Mouse (Mus musculus) left cerebral cortex, postnatal 25 days (tissue): ENCODE results near the gene Aig1. TPM values are rescaled to one million over a fixed set of nuclear protein-coding genes. Genes with fewer than 3 reads are reported as not detected.
"Not testable (repeated sequence)": the region's sequence is repeated elsewhere in the genome, so short reads cannot be mapped to it uniquely, and the experiment has no call there.

Experiments used
- DNase-seq, 2 experiments: peaks; one replicate each; pipeline ENCODE4 v3.0.0; 2022; ENCODE audit warnings: low spot score in 2 of 2, mixed read lengths in 1 of 2
- intact Hi-C: fragments of 180-260 bp; cut with DNase I; formaldehyde crosslinking; loops from one replicate; pipeline ENCODE4 v1.15.1; 2025
- total RNA-seq, 2 experiments: library from RNA; stranded (reverse); gene quantifications; 2 replicates each; pipeline ENCODE4 v1.2.3; 2021

Gene Aig1
- total RNA-seq = 10 to 100 TPM; 55.5 to 62.7 TPM

DNA sequence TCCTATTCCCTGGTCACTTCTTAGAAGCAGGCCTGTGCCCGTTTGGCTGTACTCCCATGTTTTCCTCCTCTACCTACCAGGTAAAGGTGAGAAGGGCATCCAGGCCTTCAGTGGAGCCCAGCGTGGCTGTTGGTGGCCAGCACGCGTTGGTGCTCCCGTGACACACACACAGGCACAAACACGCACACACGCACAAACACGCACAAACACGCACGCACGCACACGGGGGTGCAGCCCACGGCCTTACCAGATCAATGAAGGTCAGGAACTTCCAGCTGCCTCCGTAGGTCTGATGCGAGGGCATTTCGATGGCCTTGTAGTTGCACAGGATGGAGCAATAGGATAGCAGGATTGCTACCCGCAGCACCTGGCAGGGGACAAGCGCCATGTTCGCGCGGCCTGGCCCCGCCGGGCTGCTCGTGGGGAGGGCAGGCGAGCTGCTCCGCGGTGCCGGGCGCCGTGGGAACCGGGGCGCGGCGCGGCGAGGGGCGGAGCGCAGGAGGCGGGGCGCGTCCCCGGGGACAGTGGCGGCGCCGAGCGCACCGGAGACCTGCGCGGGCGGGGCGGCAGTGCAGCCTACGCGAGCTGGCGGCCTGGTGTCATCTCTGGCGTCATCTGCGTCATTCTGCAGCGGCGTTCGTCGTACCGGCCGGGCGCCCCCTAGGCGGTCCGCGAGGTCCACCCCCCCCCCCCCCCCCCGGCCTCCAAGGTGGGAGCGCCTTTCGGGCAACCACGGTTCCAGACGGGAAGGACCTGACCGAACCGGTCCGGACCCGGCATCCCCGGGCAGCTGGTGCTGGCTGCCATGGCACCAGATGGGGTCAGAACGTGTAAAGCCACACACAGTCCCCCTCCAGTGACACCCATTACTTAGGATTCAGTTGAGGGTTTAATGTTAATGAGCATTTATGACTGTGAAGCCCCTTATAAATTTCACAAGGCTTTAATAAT lies at the start of gene Aig1:
Gene Aig1, minus strand, starts transcription at position 610 of the 951 bp plus-strand sequence.
- peak; percentile 80 to 86 for DNase-seq
- intact Hi-C loops = loop anchor here (2.0 to 5.0 kb wide), 4 partner anchors 96 to 524 kb away; no protein-coding TSS in a partner anchor

DNA sequence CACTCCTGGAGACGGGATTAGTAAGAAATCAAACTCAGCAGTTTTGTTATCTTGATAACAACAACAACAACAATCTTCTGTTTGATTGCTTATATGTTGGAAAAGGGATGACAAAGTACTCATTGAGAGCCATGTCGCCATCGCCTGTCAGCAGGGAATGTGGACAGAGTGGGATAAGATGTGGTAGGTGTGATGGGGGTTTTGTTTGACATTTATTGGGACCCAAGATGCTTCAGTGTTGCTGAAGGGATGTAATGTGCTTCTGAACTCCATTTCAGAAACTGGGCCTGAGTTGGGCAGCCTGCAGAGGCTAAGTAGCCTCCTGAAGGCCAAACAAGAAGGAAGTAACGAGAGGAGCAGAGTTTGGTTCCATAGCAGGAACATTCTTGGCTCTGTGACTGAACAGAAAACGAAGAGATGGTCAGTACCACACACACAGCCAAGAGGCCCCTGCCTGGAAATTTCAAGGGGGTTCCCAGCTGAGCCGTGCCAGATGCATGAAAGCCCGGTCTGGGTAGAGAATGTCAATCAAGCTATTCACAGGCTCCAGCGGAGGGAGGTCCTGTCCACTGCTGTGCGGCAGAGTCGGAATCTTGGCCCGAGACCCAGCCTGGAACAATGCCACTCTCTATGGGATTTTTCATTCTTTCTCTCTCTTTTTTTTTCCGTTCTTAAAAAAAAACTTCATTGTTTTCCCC lies 48.0 kb upstream of the Aig1 start:
- intact Hi-C loops = no loop called here
- DNase-seq = peak; percentile 10 to 30

DNA sequence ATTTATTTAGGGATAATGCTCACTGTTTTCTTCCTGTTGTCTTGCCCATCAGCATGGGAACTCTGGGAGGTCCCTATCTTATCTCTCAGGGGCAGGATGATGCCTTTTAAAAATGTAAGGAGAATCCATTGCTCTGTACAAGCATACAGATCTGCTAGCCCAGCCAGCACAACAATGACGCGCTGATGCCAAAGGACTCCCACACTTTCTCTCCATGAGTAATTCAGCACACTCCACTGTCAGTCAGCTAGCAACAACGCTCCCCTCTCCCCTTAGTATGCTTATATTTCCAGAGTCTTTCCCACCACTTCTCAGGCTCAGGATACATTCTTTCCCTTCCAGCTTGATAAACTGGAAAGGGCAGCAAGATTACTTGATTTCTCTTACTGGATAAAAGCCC lies 46.4 kb upstream of the Aig1 start:
- peak; percentile 9 to 55 for DNase-seq
- intact Hi-C loops = no loop called here

DNA sequence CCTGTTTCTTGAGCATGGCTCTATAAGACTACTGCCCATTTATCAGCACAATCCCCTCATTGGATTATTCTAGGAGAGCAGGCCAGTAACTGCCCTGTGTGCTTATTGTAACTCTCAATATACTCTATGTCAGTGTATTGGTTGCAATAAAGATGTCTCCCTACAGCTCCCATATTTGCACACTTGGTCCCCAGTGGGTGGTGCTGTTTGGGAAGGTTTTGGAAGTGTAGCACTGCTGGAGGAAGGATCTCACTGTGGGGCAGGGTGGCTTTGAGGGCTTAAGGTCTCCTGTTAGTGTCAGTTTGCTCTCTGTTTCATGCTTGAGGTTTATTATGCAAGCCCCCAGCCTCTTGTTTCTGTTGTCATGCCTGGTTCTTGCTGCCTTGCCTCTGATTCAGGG lies 44.9 kb upstream of the Aig1 start:
- DNase-seq = no peak
- intact Hi-C loops = no loop called here

DNA sequence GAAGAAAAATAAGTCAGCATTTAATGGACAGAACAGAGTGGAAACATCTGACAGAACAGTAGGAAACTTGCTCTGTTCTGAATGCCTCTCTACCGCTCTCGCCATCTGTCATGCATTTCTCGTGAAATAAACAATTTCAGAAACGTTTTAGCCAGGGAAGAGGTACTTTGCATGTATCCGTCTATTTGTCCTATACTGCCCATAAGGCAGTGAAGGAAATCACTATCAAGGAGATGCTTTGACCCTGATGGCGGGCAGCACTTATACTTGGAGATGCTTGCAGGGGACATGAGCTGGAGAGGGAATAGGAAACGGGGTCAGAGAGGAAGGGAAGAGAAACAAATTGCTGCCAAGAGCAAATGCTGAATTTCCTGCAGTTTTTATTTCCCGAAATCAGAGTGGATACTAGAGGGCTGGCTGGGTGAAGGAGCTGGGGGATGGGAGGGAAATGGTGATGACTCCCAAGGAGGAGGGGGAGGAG lies 37.5 kb upstream of the Aig1 start:
- intact Hi-C loops = no loop called here
- DNase-seq = peak; percentile 20 to 37

DNA sequence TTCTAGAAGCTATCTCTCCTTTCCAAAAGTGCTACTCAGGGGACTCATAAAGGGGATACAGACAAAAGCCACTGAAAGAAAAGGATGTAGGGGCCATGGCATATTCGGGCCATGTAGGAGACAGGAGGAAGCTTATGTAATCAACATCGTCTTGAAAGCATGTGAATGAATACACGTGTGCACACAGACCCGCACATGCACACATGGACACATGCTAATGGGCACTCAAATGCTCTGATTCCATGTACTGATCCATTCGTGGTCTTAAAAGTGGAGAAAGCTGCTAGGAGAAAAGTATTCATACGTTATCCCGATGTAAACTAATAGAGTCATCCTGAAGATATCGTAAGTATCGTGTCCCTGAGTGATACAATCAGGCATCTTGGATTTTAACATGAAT lies 36.8 kb upstream of the Aig1 start:
- intact Hi-C loops = no loop called here
- DNase-seq = no peak

DNA sequence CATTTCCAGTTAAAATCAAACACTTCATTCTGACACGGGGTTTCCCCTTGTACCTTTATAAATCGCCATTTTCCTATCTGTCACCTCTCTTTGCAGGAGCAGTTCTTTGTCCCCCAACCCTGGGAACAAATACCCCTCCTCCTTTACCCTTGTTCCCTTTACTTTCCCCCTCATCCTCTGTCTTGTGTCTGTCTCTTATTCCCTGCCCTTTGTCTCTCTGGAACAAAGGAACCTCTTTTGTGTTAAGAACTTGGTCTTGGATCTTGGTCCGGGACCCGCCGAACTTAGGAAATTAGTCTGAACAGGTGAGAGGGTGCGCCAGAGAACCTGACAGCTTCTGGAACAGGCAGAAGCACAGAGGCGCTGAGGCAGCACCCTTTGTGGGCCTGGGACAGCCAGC lies 24.0 kb upstream of the Aig1 start:
- intact Hi-C loops, DNase-seq: not testable (repeated sequence)

DNA sequence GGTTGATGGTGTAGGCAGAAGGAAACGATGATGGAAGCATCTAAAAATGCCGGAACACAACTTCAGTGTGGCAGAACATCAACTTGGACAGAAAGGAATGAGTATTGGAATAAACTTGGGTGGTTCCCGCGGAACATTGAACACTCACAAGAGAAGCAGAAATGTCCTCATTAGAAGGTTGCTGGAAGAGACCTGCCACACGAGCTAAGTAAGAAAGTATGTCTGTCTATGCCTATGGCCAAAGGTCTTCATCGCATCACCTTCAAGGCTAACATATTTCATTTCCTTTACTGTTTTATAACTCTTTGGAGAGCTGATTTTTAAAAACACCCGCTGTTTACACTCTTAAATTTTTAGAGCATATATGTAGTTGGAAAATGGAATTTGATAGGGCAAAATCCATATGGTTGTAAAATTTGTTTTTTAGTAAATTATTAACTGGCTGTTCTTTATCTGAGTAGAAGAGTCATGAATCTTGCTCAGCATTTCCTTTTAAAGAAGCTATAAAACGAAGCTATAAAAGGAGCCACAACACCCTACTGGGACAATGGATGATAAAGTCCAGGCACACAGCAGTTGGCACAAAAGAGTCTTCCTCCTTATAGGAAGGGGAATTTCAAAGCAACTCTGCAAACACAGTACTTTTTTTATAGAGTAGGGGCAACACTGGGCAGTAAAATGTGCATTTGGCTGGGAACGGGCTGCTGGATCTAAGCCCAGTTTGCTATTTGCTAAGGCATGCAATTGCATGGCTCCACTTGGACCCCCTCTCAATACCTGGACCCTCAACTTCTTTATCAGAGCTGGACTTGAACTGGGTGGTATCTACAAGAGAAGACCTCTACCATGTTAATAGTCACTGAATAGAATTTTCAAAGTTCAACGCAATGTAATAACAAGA lies 14.4 kb upstream of the Aig1 start:
- intact Hi-C loops = no loop called here

DNA sequence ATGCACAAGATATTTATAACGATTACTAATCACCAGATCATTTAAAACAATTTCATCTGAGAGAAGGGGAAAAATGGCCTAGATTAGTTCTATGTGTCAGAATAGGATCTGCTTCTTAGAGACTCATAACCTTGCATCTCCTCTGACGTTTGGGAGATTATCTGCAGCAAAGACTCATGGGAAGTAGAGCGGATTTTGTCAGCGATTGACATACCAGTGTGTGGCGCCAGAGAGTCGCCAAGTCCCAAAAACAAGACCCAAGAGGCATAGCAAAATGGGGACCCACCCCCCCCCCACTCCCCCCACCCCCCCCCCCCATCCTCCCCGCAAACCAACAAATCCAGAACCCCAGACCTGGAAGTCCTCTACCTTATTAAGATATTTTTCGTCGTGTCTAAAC lies 13.7 kb upstream of the Aig1 start:
- intact Hi-C loops = no loop called here
- no peak for DNase-seq

More for the DNA sequence above, 14.4 kb upstream of the Aig1 start:
- DNase-seq = no peak

DNA sequence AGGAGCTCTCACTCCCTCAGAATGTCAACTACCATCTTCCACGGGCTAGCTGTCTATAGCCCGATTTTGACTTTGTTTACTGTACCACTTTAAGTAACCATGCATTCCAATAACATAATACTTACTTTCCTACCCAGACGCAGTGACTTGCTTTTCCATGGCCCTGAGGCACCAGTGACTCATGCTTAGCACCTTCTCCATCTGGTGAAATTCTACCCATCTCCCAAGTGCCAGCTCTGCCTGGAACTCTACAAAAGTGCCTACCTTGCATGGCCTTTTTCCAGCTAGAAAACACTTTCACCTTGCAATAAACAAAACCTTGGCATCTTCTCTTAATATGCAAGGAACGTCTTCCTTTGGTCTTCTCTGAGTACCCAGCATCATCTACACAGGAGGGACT lies 9.9 kb upstream of the Aig1 start:
- intact Hi-C loops = no loop called here
- no peak for DNase-seq

DNA sequence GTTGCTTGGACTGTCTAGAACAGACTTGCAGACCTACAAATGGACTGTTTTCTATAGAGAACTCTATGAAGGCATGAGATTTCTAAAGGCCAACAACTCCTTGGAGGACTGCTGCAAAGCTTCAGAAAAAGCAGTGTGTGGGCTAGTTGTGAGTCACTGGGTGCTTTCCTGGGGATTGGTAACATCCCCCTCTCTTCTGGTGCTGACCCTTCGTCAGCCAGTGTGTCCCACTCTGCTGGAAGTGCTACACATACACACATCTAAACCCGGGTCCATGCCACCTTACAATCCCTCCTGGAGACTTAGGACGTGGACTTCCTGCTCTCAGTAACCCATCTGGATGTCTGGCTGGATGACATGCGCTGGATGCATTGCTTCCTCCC lies 6.2 kb upstream of the Aig1 start:
- intact Hi-C loops = no loop called here
- DNase-seq = peak in 1 of 2 experiments; percentile 82

DNA sequence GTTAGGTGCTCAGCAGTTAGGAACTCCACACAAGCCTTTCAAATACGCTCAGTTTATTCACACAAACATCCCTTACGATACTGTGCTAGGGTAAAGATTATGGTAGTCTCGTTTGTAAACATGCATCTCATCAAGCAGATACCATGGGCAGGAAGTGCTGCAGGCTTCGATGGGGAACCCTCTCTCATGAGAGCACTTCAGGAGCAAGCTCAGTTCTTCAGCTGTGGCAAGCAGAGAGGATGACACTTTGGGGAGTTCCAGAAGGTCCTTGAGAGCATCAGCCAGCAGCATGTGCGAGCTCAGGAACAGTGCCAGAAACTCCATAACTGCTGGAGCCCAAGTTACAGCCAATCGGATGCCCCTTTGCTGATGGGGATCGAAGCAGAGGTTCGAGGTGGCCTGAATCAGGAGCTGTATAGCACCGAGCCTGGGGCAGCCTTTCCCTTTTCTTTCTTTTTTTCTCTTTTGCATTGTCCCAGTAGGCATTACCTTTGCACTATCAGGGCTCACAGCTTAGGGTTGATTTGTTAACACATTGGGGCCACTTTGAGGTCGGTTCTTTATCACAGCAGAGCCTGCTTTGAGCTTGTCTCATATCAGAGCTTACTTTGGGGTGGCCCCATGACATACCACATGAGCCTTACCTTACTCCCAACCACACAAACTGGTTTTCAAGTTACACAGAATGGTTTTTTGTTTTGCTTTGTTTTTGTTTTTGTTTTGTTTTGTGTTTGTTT lies 5.7 kb upstream of the Aig1 start:
- intact Hi-C loops = no loop called here
- DNase-seq = no peak

DNA sequence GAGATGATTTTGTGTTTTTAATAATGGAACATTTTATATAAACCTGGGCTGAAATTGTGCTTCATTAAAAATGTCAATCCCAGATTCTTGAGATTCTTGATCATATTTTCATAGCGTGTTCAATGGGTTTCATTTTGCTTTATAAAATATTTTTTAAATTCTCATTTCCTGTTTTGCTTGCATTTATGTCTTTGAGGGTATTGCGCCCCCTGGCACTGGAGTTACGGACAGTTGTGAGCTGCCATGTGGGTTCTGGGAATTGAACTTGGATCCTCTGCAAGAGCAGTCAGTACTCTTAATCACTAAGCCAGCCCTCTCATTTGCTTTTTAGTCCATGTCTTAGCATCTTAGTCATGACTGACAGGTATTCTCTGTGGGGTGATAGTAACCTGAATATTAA lies 1.8 kb upstream of the Aig1 start:
- no peak for DNase-seq
- intact Hi-C loops = no loop called here

DNA sequence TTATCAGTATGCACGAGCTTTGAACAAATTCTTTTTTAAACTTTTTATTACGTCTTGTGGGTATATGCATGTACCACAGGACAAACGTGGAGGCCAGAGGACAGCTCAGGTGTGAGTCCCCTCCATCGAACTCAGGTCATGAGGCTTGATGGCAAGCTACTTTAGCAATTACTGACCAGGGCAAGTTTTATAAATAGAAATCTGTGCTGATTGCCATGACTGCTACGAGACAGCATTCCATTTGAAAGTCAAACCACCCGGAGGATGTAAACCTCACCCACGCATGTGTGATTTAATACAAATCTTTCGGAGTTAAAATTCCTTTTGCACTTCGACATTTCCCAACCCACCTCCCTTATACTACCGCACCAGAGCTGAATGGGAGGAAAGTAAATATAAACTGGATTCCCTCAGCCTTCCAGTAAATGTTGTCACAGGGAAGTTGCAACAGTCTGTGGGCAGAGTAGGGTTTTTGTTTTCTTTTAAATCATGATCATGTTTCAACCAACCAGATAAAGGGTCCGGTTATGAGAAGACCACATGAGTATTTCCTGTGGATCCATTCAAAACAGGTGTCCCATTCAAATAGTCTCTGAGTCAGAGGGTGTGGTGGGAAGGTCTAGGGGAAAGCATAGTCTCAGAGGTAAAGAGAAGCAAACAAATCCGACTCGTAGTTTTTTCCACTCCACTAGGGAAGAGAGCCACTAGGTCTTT lies 699 bp upstream of the Aig1 start:
- DNase-seq = no peak
- intact Hi-C loops = loop anchor here (2.0 to 5.0 kb wide), 4 partner anchors 95 to 523 kb away; no protein-coding TSS in a partner anchor

DNA sequence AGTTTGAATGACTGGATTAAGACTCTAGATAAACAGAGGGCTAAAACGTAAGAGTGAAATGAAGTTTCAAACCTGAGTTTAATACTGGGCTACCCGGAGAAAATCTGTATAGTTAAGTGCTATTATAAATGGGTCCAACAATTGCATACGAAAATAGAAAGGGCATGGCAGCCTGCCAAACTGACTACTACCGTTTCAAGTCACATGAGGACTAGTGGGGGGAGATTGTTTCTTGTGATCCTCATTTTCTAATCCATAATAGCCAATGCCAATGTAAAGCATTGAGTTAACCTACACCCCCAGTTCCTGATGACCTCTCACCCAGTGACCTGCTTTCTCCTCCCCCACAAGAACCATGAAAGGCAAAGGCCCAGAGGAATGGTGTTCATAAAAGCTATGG lies 2.4 kb downstream of the Aig1 start:
- intact Hi-C loops = loop anchor here (5.0 kb wide), 3 partner anchors 331 to 526 kb away; no protein-coding TSS in a partner anchor
- no peak for DNase-seq

DNA sequence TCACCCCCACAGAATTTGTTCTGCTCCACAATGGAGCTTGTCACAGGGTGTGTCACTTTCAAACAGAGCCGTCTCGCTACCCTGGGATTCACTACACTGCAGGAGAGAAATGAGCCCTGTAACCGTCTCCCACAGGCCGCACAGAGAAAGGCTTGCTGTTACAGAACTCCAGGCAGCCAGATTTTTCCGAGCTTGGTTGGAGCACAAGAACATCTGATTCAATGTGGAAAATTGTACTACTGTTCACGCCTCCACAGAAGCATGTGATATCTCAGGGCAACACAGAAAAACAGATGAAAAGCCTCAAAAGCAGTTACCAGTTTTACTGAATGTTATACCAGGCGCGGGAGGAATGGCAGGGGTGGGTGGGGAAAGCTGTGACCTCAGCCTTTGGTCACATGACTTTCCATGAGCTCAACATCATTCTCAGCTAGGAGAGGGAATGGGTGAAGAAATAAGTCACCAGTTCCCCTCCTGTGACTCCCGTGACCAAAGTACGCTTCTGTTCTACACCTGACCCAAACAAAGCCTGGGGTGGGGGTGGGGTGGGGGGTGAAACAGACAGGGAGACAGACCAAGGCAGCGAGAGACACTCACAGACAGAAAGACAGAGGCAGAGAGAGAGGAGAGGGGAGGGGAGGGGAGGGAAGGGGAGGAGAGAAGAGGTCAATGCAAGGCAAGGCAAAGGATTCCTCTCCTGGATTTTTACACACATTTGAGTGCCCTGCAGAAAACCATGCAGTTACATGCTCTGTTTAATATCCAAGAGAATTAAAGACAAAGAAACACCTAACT lies 7.5 kb downstream of the Aig1 start:
- peak; percentile 63 to 90 for DNase-seq
- intact Hi-C loops = loop anchor here (5.0 kb wide), 2 partner anchors 284 to 299 kb away; no protein-coding TSS in a partner anchor

DNA sequence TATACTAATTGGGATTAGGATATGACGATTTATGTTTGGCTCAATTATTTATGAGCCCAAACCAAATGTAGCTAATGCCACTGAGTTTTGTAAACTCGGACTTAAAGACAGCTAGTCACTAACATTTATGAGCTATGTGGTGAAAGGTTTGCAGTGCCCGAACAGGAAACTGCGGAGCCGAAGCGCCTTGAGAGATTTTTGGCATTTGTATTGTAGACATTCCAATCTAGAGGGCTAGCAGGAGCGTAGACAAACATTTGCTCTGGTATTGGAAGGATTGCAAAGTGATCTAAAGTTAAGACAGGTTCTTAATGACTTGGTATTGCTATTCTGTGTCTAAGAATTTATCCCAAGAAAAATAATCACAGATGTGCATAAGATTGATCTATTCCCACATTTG lies 12.3 kb downstream of the Aig1 start:
- intact Hi-C loops = no loop called here
- no peak for DNase-seq
